ENCODE assay signal across 8 mouse cellular contexts in the genomic region with DNA sequence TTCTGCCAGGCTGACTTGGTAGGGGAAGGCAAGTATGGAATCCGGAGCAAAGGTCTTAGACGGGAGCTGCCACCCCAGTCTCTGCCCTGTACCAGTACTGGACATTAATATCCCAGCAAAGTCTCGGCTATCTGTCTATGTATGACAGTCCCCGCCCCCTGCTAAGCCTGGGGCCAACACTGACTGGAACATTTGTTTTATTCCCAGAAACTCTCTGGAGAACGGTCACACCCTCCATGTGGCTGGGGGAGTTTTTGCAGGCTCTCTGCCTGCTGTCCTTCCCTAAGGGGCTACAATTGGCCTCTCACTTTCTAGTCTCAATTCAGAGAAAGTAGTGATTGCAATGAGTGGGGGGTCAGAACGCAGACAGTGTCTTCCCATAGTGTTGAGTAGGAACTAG.
DNase-seq lines count a peak whose midpoint lies in the region.

No protein-coding gene starts in this region.

- DNase-seq in adrenal gland, postnatal 10 days = peak; percentile 41
- DNase-seq in adrenal gland, adult (ENCODE audit: inconsistent age in 2 of 2, low spot score in 1 of 2) = no peak
- peak; percentile 22 to 42 for DNase-seq in kidney, postnatal 4 days
- no peak for DNase-seq in kidney, adult 8-10 months
- DNase-seq in gastrocnemius, postnatal 10 days = peak; percentile 24
- peak; percentile 57 for DNase-seq in lung, postnatal 10 days
- DNase-seq in thymus, postnatal 4 days = no peak
- no peak for DNase-seq in Muller cell, postnatal 12 days (ENCODE audit: inconsistent ontology term)

Comparison
In these comparisons a context has a peak if more than half of its experiments do, and no peak if none do; other contexts are left out.
1. DNase-seq: peak in adrenal gland, postnatal 10 days (single experiment), kidney, postnatal 4 days (2 of 2), gastrocnemius, postnatal 10 days (single experiment) and lung, postnatal 10 days (single experiment); none in adrenal gland, adult (0 of 2), kidney, adult 8-10 months (0 of 2), thymus, postnatal 4 days (single experiment) and Muller cell, postnatal 12 days (single experiment).